Mouse (Mus musculus) adrenal gland, postnatal 14 days (tissue): ENCODE measurements at regions not wholly inside any gene's neighbourhood (a gene's known extent, or its start where the extent isn't known, plus 50 kb on each side); places are given as distances from the start of the nearest gene placed in this dataset.

Experiments used
- DNase-seq: peaks from one replicate; pipeline ENCODE4 v3.0.0; 2021; ENCODE audit warnings: mixed read lengths

GRCm38 (mm10) chr11:110716369-110716768 is 251.5 kb upstream of the Kcnj16 start:
- no peak for DNase-seq

DNA sequence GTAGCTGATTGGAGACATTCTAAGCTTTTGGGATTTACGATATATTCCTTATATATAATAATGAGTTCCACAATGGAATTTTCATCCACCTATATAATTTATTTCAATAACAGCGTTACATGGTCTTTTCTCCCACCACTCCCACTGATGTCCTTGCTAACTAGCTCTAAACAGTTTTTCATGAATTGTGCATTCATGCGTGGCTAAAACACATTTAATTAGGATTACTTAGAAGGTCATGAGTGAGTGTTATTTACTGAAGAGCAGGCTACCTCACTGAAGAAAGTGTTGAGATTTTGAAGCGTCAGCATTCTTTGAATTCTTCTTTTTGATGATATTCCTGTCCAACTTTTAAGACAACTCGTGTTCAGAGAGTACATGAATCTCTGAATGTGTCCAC is 245.1 kb upstream of the Kcnj16 start:
- DNase-seq, result no peak

- DNase-seq, result no peak
Measured at GRCm38 (mm10) chr11:110723971-110724370, 243.9 kb upstream of the Kcnj16 start.

- DNase-seq, result no peak
Measured at GRCm38 (mm10) chr11:110727357-110727961, 240.4 kb upstream of the Kcnj16 start.

- DNase-seq, result no peak
Measured at GRCm38 (mm10) chr11:110731510-110731909, 236.3 kb upstream of the Kcnj16 start.

DNA sequence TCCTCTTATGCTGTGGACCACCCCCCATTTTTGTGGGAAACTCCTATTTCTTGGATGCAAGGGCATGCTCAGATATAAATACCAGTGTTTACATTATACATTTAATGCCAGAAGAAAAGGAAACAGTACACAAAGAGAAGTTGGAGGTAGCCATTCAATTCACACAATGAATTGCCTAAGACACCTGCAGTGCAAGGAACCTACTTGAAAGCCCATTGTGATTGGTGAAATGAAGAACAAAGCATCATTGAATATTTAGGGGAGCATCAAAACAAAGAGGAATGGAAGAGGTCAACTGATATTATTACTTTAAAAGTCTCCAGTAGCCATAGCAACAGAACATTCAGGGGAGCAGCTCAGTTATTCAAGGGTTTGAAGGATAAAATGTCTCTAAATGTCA is 193.7 kb upstream of the Kcnj16 start:
- no peak for DNase-seq

DNA sequence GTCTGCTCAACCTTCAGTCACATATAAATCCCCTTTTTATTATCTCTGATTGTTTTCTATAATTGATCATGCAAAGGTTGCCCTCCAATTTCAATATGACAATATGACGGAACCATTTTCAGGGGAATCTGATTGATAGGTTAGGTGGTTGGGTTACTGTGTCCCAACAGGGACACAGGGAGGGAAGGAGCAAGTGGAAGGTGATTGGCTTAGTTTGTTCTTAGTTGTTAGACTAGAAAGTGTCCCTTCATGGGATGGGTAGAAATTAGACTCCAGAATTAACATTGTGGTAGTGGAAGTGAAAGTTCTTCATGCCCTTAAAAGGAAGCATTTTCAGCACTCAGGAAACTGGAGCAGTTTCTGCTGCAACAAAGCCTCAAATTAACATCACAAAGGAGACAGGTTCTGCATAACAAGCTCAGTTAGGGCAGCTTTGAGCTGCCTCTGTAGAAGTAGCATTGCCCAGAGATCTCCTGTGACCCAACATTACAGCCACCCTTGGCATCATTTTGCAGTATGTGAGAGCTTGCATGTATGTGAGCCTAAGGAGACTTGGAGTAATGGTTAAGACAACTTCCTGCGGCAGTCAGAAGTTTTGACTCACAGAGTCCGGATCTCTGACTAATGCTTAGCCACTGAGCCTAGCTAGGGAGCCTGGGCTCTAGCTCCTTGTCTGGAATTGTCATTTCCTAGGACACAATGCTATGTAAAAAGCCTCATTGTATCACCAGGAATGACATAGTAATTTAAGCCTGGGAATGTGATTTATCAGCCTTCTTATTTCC is 186.1 kb upstream of the Kcnj16 start:
- no peak for DNase-seq

DNA sequence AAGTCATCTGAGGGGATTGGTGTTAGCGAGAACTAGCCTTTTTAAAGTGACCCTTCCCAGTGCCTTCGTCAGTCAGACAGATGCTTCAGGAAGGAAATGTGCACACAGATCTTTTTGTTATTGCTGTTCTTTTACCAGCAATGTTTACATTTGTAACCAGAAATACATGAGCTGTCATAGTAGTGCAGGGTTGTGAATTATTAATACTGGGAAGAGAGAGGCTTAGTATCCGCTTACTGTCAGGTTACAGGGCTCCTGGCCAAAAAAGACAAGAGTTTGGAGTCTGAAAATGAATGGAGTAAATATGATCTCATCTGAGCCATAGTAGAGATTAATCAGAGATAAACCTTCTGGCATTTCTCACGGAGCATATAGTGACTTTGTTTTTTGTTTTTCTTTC is 178.3 kb upstream of the Kcnj16 start:
- no peak for DNase-seq

GRCm38 (mm10) chr11:110799887-110800578 is 167.8 kb upstream of the Kcnj16 start:
- no peak for DNase-seq

- DNase-seq, result no peak
Measured at GRCm38 (mm10) chr11:110802013-110802412, 165.8 kb upstream of the Kcnj16 start.

GRCm38 (mm10) chr11:110804079-110804478 is 163.8 kb upstream of the Kcnj16 start:
- no peak for DNase-seq

GRCm38 (mm10) chr11:110813137-110813536 is 154.7 kb upstream of the Kcnj16 start:
- DNase-seq, result no peak

DNA sequence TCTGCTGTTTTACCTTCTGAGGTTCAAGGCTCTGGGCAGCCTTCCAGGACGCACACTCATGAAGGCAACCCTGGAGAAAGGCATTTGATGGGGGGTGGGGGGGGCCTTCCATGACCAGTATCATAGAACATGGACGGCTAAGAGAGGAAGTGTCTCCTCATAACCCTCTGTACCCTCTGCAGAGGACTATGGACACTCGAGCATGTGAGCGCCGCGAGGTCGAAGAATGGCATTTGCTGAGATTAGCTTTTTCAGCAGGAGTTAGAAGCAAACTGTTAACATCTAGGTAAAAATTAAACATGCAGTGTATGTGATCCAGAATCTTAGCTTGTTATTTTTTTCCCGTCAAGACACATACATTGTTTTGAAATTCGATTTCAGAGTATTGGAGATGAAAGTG is 153.1 kb upstream of the Kcnj16 start:
- DNase-seq, result no peak

DNA sequence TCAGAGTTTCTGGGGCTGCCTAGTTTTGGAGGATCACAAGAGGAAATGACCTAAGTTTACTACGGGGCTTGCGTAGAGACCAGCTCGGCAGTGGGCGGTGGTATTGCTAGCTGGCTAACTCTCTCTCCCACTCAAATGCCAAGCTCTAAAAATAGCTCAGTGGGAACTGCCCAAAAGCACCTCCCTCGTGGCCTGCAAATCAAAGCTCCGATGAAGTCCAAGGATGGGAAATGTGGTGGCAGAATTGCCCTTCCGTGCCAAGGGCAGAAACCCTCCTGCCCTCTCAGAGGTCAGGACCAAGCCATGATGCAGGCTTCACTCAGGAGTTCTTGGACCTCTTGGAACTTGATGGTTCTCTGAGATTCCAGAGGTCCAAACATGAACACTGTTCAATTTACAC is 152.6 kb upstream of the Kcnj16 start:
- DNase-seq, result no peak

DNA sequence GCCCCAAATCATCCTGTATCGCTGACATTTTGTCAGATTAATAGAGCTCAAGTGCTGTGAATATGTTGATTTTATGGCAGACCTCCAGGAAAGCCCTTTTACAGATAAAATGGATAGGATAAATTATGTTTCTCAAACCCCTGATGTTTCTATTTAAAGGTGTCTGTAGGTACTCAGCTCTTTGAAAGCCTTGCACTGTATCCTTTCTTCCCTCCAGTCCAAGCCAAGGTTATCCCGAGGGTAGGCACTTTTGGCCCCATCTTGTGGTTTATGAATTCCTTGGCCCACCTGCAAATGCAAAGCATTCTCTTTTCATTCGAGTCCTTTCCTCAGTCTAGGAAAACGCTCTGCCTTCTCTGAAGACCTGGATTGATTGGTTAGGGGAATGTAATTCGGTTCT is 139.2 kb upstream of the Kcnj16 start:
- no peak for DNase-seq

DNA sequence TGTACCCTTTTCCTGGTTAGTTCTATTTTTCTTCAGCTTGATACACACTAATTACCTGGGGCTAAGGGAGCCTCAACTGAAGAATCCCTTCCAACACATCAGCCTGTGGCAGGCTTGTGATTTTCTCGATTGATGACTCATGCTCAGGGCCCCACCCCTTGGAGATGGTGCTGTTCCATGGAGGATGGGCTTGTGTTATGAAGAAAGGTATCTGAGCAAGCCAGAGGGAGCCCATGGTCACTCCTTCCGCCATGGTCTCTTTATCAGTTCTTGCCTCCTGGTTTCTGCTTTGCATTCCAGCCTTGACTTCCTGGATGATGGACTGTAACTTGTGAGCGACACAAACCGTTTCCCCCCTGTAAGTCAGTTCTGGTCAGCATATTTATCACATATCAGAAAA is 131.1 kb upstream of the Kcnj16 start:
- no peak for DNase-seq

- DNase-seq, result no peak
Measured at GRCm38 (mm10) chr11:110839316-110839715, 128.5 kb upstream of the Kcnj16 start.

DNA sequence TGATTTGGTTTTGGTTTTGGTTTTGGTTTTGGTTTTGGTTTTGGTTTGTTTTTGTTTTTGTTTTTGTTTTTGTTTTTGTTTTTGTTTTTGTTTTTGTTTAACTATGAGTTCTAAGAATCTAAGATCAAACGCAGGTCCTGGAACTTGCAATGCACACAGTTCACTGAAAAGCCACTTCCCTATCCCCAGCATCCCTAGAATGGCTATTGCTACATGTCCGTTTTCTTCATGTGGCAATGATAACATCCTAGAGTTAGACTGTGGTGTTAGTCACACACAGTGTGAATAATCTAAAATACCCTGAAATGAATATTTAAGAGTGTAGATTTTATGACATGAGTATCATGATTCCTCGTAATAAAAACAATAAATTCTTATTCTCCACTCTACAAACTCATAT is 99.5 kb upstream of the Kcnj16 start:
- DNase-seq, result no peak

DNA sequence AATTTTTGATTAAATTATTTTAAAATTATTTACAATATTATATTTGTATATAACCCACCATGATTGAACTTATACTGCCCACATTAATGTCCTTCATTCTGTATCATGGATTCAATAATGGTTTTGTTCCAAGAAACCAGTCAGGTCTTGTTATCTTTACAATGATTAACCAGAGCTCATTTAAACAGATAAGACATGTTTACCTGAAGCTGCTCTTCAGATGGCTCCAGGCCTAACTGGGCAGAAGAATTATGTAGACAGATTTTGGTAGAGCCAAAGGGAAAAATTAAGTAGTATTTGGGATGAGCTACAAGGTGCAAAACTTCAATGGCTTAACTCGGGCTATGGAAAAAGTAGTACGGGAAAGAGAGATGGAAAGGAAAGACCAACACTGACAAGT is 97.7 kb upstream of the Kcnj16 start:
- DNase-seq, result no peak

DNA sequence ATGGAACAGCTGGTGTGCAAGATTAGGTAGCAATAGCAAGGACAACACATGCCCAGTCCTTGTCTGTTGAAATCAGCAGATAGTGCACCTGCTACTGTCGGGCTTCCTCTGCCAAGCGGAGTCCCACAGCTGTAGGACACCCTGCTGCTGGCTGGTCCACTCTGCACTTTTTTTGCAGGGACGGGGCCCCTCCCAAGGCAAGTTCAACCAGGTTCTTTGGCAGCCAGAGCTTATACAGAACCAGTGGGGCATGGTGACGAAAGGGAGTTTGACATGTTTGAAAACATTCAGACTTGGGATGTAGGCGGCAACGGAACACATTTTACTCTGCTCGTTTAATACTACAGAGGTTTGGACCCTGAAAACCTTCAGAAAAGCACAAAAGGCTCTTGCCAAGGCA is 93.2 kb upstream of the Kcnj16 start:
- no peak for DNase-seq

GRCm38 (mm10) chr11:110880971-110881370 is 86.9 kb upstream of the Kcnj16 start:
- no peak for DNase-seq

- no peak for DNase-seq
Measured at GRCm38 (mm10) chr11:110889354-110890151, 78.3 kb upstream of the Kcnj16 start.

- DNase-seq, result no peak
Measured at GRCm38 (mm10) chr11:110890411-110890810, 77.4 kb upstream of the Kcnj16 start.
